Mouse (Mus musculus): ENCODE results near the gene Fam76a. TPM values are rescaled to one million over a fixed set of nuclear protein-coding genes. Genes with fewer than 3 reads are reported as not detected.

Fam76a gene
- polyA plus RNA-seq (2017; shearing (Covaris generic)), result 52.0 TPM

GRCm38 (mm10) chr4:132922558-132923008, at the start of gene Fam76a:
Fam76a (minus strand) TSS chr4:132922558.

GRCm38 (mm10) chr4:132884064-132884843, 38.1 kb downstream of the Fam76a start, which contains the start of gene Stx12:
Stx12 (minus strand) TSS chr4:132884509.

Other genes starting within 250 kb of the Fam76a start
- gene Xkr8, start 190.0 kb downstream of the Fam76a start, polyA plus RNA-seq (2017; shearing (Covaris generic)), result 0.41 TPM
- 0.34 TPM for gene Smpdl3b, start 165.3 kb downstream of the Fam76a start, polyA plus RNA-seq (2017; shearing (Covaris generic))
- 65.4 TPM for gene Rpa2, start 154.2 kb downstream of the Fam76a start, polyA plus RNA-seq (2017; shearing (Covaris generic))
- 0.22 TPM for gene Themis2, start 126.2 kb downstream of the Fam76a start, polyA plus RNA-seq (2017; shearing (Covaris generic))
- gene Ppp1r8, start 79.4 kb downstream of the Fam76a start, polyA plus RNA-seq (2017; shearing (Covaris generic)), result 39.6 TPM
- gene Stx12, start 38.0 kb downstream of the Fam76a start, polyA plus RNA-seq (2017; shearing (Covaris generic)), result 22.3 TPM
- 0.60 TPM for gene Fgr, start 51.5 kb upstream of the Fam76a start, polyA plus RNA-seq (2017; shearing (Covaris generic))
- 9.2 TPM for gene Ahdc1, start 88.7 kb upstream of the Fam76a start, polyA plus RNA-seq (2017; shearing (Covaris generic))
- gene Wasf2, start 207.9 kb upstream of the Fam76a start, polyA plus RNA-seq (2017; shearing (Covaris generic)), result 120 TPM